Comparison of ENCODE assay signal across 31 mouse cellular contexts in the genomic region with DNA sequence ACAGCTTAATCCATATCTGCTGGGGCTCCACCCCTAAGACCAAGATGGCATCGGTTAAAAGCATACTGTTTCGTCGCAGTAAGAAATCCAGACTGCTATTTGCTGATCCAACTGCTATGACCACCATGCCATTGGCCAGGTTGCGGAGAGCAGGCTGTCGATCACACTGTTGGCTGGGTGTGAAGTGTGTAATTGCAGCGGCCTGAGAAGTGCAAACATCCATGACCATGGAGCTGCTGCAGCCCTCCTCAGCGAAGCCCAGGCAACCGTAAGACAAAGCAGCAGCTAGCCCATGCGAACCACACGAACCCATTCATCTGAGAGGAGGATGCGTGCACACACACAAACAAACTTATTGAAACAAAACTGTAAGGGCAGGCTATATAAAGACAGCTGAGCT. TPM values are rescaled to one million over a fixed set of nuclear protein-coding genes. Genes with fewer than 3 reads are reported as not detected.
DNase-seq lines count a peak whose midpoint lies in the region; ATAC-seq and TF ChIP-seq lines count a peak whose summit lies in the region.
"Had no signal": no experiment of that assay in that cellular context is flagged by ENCODE, and none has a peak within 500 bp of the region (broad histone marks: within the 10 kb centered on the region; RNA-seq: fewer than 3 reads in every experiment).

No protein-coding gene starts in this region.

- no peak overlapping the region for H3K9ac ChIP-seq in kidney, embryonic 15.5 days
- H3K9ac ChIP-seq in neural tube, embryonic 14.5 days (replicated peaks; ENCODE audit: low read depth, low read length) = no peak overlapping the region
- H3K9ac ChIP-seq: heart, embryonic 13.5 days; intestine, embryonic 15.5 days; limb, embryonic 15.5 days; liver, embryonic 13.5 days had no signal

- H3K4me2 ChIP-seq in kidney, embryonic 15.5 days = no peak overlapping the region
- no peak overlapping the region for H3K4me2 ChIP-seq in neural tube, embryonic 14.5 days (ENCODE audit: low read depth, low read length)
- H3K4me2 ChIP-seq: heart, embryonic 13.5 days; intestine, embryonic 15.5 days; limb, embryonic 15.5 days; liver, embryonic 13.5 days had no signal

- no peaks in the 10 kb centered on the region for H3K9me3 ChIP-seq in kidney, embryonic 15.5 days (replicated peaks)
- no peaks in the 10 kb centered on the region for H3K9me3 ChIP-seq in neural tube, embryonic 14.5 days (ENCODE audit: control insufficient read depth, low read length)
- H3K9me3 ChIP-seq: heart, embryonic 13.5 days; intestine, embryonic 15.5 days; limb, embryonic 10.5 days; limb, embryonic 15.5 days; liver, embryonic 13.5 days had no signal

- peak overlapping the region; percentile 8; the same call in 1 of the 2 replicates for H3K27ac ChIP-seq in cerebellum, adult 2 months (ENCODE audit: insufficient read depth, low read length)
- no peak overlapping the region for H3K27ac ChIP-seq in kidney, embryonic 15.5 days
- no peak overlapping the region for H3K27ac ChIP-seq in neural tube, embryonic 14.5 days (ENCODE audit: low read depth, low read length)
- H3K27ac ChIP-seq: gastrocnemius, adult 2 months; heart, embryonic 13.5 days; intestine, embryonic 15.5 days; limb, embryonic 10.5 days; limb, embryonic 15.5 days; liver, embryonic 13.5 days; macrophage had no signal

- no peak for TF ChIP-seq POLR2A in cerebellum, adult 2 months (IDR thresholded peaks at IDR 0.05; ENCODE audit: borderline replicate concordance, insufficient read depth, low read length)

- no peak overlapping the region for H3K4me3 ChIP-seq in cerebellum, adult 2 months (replicated peaks; ENCODE audit: insufficient read depth, low read depth, low read length)
- H3K4me3 ChIP-seq in kidney, embryonic 15.5 days (replicated peaks) = no peak overlapping the region
- H3K4me3 ChIP-seq in neural tube, embryonic 14.5 days (ENCODE audit: low read depth, low read length) = no peak overlapping the region
- H3K4me3 ChIP-seq: erythroblast, embryonic 14.5 days; gastrocnemius, adult 2 months; heart, embryonic 13.5 days; intestine, embryonic 15.5 days; limb, embryonic 10.5 days; limb, embryonic 15.5 days; liver, embryonic 13.5 days had no signal

- no peak for TF ChIP-seq CTCF in cerebellum, adult 2 months (IDR thresholded peaks at IDR 0.05; ENCODE audit: borderline replicate concordance, insufficient read depth, low read depth, low read length)

- no peaks in the 10 kb centered on the region for H3K36me3 ChIP-seq in kidney, embryonic 15.5 days
- peaks cover 7% of the 10 kb centered on the region; the same call in 1 of the 2 replicates for H3K36me3 ChIP-seq in neural tube, embryonic 14.5 days (ENCODE audit: control insufficient read depth, insufficient read depth, low read length)
- H3K36me3 ChIP-seq: intestine, embryonic 15.5 days; limb, embryonic 10.5 days; limb, embryonic 15.5 days; liver, embryonic 13.5 days had no signal

- WGBS in cerebellum, adult 2 months = 57% methylated on average over 11 of the region's 11 CpGs
- 71% methylated on average over 11 of the region's 11 CpGs for WGBS in kidney, embryonic 15.5 days
- WGBS in neural tube, embryonic 14.5 days = 65% methylated on average over 11 of the region's 11 CpGs

- H3K27me3 ChIP-seq in cerebellum, adult 2 months (ENCODE audit: control insufficient read depth, insufficient read depth, low read length) = no peaks in the 10 kb centered on the region
- no peaks in the 10 kb centered on the region for H3K27me3 ChIP-seq in kidney, embryonic 15.5 days
- H3K27me3 ChIP-seq in neural tube, embryonic 14.5 days (ENCODE audit: control insufficient read depth, insufficient read depth, low read length) = no peaks in the 10 kb centered on the region
- H3K27me3 ChIP-seq: CH12.LX; heart, embryonic 13.5 days; intestine, embryonic 15.5 days; limb, embryonic 15.5 days; liver, embryonic 13.5 days had no signal

- DNase-seq in cerebellum, adult 2 months = no peak
- no peak for DNase-seq in cerebellum, adult 9-11 months
- no peak for DNase-seq in kidney, postnatal 36 days
- DNase-seq in neural tube, embryonic 10.5 days (ENCODE audit: extremely low spot score, low spot score) = no peak
- DNase-seq in adrenal gland, postnatal 25 days = no peak
- no peak for DNase-seq in layer of hippocampus, adult 18-20 months (ENCODE audit: low spot score in 2 of 2)
- DNase-seq: adrenal gland, adult 2 months; cerebellum, adult 9-10 months; gastrocnemius, adult 2 months; gastrocnemius, postnatal 36 days; heart, adult 18-20 months; heart, postnatal 10 days; liver, embryonic 13.5 days; lung, postnatal 10 days; thymus, adult 2 months; thymus, postnatal 36 days had no signal

- peaks cover 35% of the 10 kb centered on the region for H3K4me1 ChIP-seq in cerebellum, adult 2 months (ENCODE audit: control insufficient read depth, insufficient read depth, low read length)
- peaks cover 38% of the 10 kb centered on the region for H3K4me1 ChIP-seq in kidney, embryonic 15.5 days
- H3K4me1 ChIP-seq in neural tube, embryonic 14.5 days (ENCODE audit: control insufficient read depth, insufficient read depth, low read length) = peaks cover 10% of the 10 kb centered on the region; the same call in 1 of the 2 replicates

- peak; percentile 49 for ATAC-seq in kidney, embryonic 15.5 days (replicated peaks; ENCODE audit: low FRiP score)
- peak; percentile 39; the same call in 1 of the 2 replicates for ATAC-seq in neural tube, embryonic 14.5 days (ENCODE audit: low read depth)
- ATAC-seq: activated CD4-positive, CD25-positive, alpha-beta regulatory T cell, adult 4 months; forebrain, embryonic 16.5 days; intestine, embryonic 15.5 days had no signal

RNA-seq across cellular contexts. Expression of a gene that starts 18.3 kb away (rescaled TPM):
- 200 and 203 TPM in 2 replicates for polyA plus RNA-seq in cerebellum, adult 2 months (2012; rRNA removed)
- polyA plus RNA-seq in kidney, embryonic 15.5 days (2015; fragmentation: Nextera tagmentation; extraction: Ambion mirVana) = 15.3 and 15.5 TPM in 2 replicates
- polyA plus RNA-seq in neural tube, embryonic 14.5 days (2014; fragmentation: Nextera tagmentation; extraction: Ambion mirVana) = 128 and 129 TPM in 2 replicates
- total RNA-seq in adrenal gland, postnatal 25 days (2021) = 70.2 and 81.2 TPM in 2 replicates
- 100 to 1,000 TPM; 536 to 551 TPM for total RNA-seq in layer of hippocampus, adult 18-20 months (2021)

RNA-seq across cellular contexts. Expression of a gene that starts 59.1 kb away (rescaled TPM):
- polyA plus RNA-seq in cerebellum, adult 2 months (2012; rRNA removed) = 0.39 and 0.52 TPM in 2 replicates
- 0.13 and 0.21 TPM in 2 replicates for polyA plus RNA-seq in kidney, embryonic 15.5 days (2015; fragmentation: Nextera tagmentation; extraction: Ambion mirVana)
- 1.1 and 1.9 TPM in 2 replicates for polyA plus RNA-seq in neural tube, embryonic 14.5 days (2014; fragmentation: Nextera tagmentation; extraction: Ambion mirVana)
- total RNA-seq in adrenal gland, postnatal 25 days (2021) = not detected in 2 replicates
- total RNA-seq in layer of hippocampus, adult 18-20 months (2021) = 1 to 10 TPM in 1 of 2 experiments, under 1 TPM in 1; 0.63 to 1.3 TPM
- total RNA-seq: adrenal gland, adult 2 months; adrenal gland, postnatal 4 days; gastrocnemius, adult 2 months; gastrocnemius, postnatal 36 days; heart, adult 18-20 months; heart, postnatal 10 days; hematopoietic stem cell, adult 5-6 weeks; megakaryocyte-erythroid progenitor cell, adult 5-6 weeks had no signal
- polyA plus RNA-seq: adrenal gland, adult 2 months; erythroblast, embryonic 14.5 days; intestine, embryonic 15.5 days; kidney, embryonic 14.5 days; macrophage had no signal
